Mouse (Mus musculus) liver, postnatal 0 days (tissue): ENCODE measurements at regions not wholly inside any gene's neighbourhood (a gene's known extent, or its start where the extent isn't known, plus 50 kb on each side); places are given as distances from the start of the nearest gene placed in this dataset.

ENCODE experiments used
- ATAC-seq: fragments of 200-750 bp; cut with Nextera tagmentation; 2 replicates; pipeline ENCODE4 v1.8.0; 2017; ENCODE audit warnings: mild to moderate bottlenecking, moderate library complexity
- DNase-seq: peaks from one replicate; pipeline ENCODE4 v3.0.0-alpha.2; 2016
- H3K27ac ChIP-seq: fragments of 300-500 bp; sonication (generic); 2 replicates; pipeline ENCODE4 v1.5.1; 2014; ENCODE audit warnings: antibody characterized with exemption, moderate library complexity, mild to moderate bottlenecking, low read depth
- H3K27me3 ChIP-seq: fragments of 300-500 bp; sonication (generic); 2 replicates; pipeline ENCODE4 v1.6.1; 2014; ENCODE audit warnings: low read length, control low read depth, mixed read lengths; ENCODE audit not compliant: insufficient read depth
- H3K36me3 ChIP-seq: fragments of 300-500 bp; sonication (generic); replicated peaks from 2 replicates; pipeline ENCODE4 v1.6.1; 2014; ENCODE audit warnings: mild to moderate bottlenecking, control low read depth, low read length, moderate library complexity, mixed read lengths; ENCODE audit not compliant: insufficient read depth
- H3K4me1 ChIP-seq: fragments of 300-500 bp; sonication (generic); 2 replicates; pipeline ENCODE4 v1.6.1; 2014; ENCODE audit warnings: antibody characterized with exemption, mild to moderate bottlenecking, control low read depth; ENCODE audit not compliant: insufficient read depth
- H3K4me2 ChIP-seq: fragments of 300-500 bp; sonication (generic); 2 replicates; pipeline ENCODE4 v1.6.1; 2014; ENCODE audit warnings: low read depth, mild to moderate bottlenecking, low read length, moderate library complexity, mixed read lengths
- H3K4me3 ChIP-seq: fragments of 300-500 bp; sonication (generic); 2 replicates; pipeline ENCODE4 v1.5.1; 2014; ENCODE audit warnings: low read depth, low read length
- H3K9ac ChIP-seq: fragments of 300-500 bp; sonication (generic); replicated peaks from 2 replicates; pipeline ENCODE4 v1.6.1; 2014; ENCODE audit warnings: mild to moderate bottlenecking, moderate library complexity
- H3K9me3 ChIP-seq: fragments of 300-500 bp; sonication (generic); 2 replicates; pipeline ENCODE4 v1.6.1; 2016; ENCODE audit warnings: mild to moderate bottlenecking, control low read depth, low read length, mixed read lengths
- CTCF ChIP-seq: sonication (generic); IDR thresholded peaks from 2 replicates; pipeline ENCODE4 v1.5.1; 2016; ENCODE audit warnings: antibody characterized with exemption, low read depth
- EP300 ChIP-seq: IDR thresholded peaks from 2 replicates; pipeline ENCODE4 v1.6.1; 2016; ENCODE audit warnings: antibody characterized with exemption, low read depth, mild to moderate bottlenecking
- WGBS: fragments of 180-500 bp; shearing (Covaris S2); extraction: QIAGEN DNeasy Blood & Tissue Kit; methylation state at CpG from one replicate; pipeline ENCODE4 v1.1.7; 2014; ENCODE audit not compliant: insufficient replicate concordance; 5-methylcytosine and 5-hydroxymethylcytosine counted together

DNA sequence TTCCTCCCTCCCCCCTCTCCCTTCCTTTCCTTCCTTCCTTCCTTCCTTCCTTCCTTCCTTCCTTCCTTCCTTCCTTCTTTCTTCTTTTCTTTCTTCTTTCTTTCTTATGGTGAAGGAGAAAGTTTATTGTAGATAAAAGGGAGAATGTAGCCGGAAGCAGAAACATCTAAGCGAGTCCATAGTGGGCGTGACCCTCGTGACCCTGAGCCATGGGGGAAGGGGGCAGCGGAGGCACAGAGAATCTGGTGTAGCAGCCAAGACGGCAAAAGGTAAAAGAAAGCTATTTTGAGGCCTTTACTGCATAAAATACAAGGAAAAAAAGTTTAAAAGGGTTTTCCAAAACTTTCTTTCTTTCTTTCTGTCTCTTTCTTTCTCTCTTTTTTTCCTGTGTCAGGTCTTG lies 93.5 kb upstream of the Fbxo11 start:
- Histone ChIP-seq H3K4me2 (no peak overlapping the region), H3K36me3 (no peaks in the 10 kb centered on the region), H3K4me3 (no peak overlapping the region), H3K27ac (no peak overlapping the region), H3K27me3 (no peaks in the 10 kb centered on the region), H3K9me3 (no peaks in the 10 kb centered on the region), H3K4me1 (no peaks in the 10 kb centered on the region), H3K9ac (no peak overlapping the region)
- 44% methylated on average over 6 of the region's 6 CpGs for WGBS
- no peak for DNase-seq
- no peak for ATAC-seq
- no peak for TF ChIP-seq CTCF
- no peak for TF ChIP-seq EP300

DNA sequence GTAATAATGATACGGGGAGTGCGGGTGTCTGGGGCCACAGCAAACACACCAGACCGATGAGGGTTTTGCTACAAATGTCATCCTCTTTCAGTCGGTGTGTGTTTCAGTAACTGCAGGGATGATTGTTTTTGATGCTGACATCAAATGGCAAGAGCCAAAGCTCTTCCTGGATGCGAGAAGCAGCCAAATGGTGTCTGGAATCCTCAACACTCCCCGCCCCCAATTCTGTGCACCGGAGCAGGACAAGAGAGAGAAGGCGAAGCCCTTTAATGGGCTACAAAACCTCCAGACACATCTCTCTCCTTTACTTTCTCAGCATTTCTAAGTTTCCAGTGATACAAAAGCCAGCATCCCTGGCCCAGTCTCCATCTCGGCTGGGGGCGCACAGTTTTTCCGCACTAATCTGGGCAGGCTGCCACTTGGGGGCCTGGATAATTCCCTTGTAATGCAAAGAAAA lies 94.1 kb upstream of the Fbxo11 start:
- Histone ChIP-seq H3K4me1 (no peaks in the 10 kb centered on the region), H3K4me3 (no peak overlapping the region), H3K9me3 (no peaks in the 10 kb centered on the region), H3K36me3 (no peaks in the 10 kb centered on the region), H3K27ac (no peak overlapping the region), H3K27me3 (no peaks in the 10 kb centered on the region), H3K4me2 (no peak overlapping the region), H3K9ac (no peak overlapping the region)
- no peak for DNase-seq
- ATAC-seq, result no peak
- TF ChIP-seq CTCF (no peak), EP300 (no peak)
- WGBS, result 47% methylated on average over 11 of the region's 11 CpGs

DNA sequence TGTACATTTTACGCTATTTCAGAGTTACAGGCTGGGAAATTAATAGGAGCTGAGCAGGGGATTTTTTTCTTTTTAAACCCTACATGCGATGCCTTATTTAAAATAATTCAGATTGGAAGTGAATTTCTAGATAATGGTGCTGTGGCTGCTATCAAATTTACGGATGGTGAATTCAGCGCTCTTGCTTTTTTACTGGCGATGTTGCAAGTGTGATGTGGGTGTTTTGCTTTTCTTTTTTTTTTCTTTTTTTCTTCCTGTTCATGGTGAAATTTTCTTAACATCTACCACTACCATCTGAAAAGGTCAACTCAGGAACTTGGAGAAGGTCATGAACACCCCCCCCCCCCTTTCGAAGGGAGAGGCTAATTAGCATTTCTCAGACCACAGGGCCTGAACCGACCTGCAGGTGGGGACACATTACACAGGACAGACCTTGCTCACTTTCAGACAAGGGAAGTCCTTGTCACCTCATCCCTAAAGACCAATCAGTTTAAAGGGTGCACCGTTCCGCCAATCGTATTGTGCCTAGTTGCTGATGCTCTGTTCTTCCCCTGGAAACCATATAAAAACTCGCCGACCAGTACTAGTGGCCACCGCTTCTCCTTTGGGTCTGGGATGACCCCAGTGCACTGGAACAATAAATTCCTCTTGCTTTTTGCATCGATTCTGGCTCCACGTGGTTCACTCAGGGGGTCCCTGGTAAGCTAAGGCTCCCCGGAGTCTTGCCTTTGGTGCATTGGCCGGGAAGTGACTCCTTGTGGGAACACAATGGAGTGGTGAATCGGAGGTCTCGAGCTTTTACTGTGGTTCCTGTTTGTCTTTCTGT lies 95.0 kb upstream of the Fbxo11 start:
- Histone ChIP-seq H3K9me3 (no peaks in the 10 kb centered on the region), H3K27ac (no peak overlapping the region), H3K36me3 (no peaks in the 10 kb centered on the region), H3K4me1 (no peaks in the 10 kb centered on the region), H3K4me2 (no peak overlapping the region), H3K4me3 (no peak overlapping the region), H3K27me3 (no peaks in the 10 kb centered on the region), H3K9ac (no peak overlapping the region)
- ATAC-seq (no peak), DNase-seq (no peak)
- TF ChIP-seq CTCF (no peak), EP300 (no peak)
- 58% methylated on average over 19 of the region's 19 CpGs for WGBS

DNA sequence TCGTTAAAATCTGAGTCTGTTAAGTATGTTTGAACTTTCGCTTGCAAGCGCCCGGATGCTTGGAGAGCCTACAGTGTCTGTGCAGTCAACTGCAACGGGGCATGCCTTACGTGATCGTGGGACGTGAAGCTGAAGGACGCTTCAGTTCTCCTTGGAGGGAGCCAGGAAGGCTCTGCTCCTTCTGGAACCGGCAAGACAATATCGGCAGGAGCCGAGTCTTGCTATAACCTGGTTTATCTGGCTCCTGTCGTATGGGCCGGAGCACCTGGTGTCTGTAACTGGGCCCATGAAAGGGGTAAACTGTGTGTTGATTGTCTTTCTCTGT lies 95.5 kb upstream of the Fbxo11 start:
- Histone ChIP-seq H3K36me3 (no peaks in the 10 kb centered on the region), H3K27me3 (no peaks in the 10 kb centered on the region), H3K4me1 (no peaks in the 10 kb centered on the region), H3K4me3 (no peak overlapping the region), H3K27ac (no peak overlapping the region), H3K4me2 (no peak overlapping the region), H3K9ac (no peak overlapping the region), H3K9me3 (no peaks in the 10 kb centered on the region)
- no peak for DNase-seq
- 76% methylated on average over 14 of the region's 14 CpGs for WGBS
- TF ChIP-seq EP300 (no peak), CTCF (no peak)
- ATAC-seq, result no peak

DNA sequence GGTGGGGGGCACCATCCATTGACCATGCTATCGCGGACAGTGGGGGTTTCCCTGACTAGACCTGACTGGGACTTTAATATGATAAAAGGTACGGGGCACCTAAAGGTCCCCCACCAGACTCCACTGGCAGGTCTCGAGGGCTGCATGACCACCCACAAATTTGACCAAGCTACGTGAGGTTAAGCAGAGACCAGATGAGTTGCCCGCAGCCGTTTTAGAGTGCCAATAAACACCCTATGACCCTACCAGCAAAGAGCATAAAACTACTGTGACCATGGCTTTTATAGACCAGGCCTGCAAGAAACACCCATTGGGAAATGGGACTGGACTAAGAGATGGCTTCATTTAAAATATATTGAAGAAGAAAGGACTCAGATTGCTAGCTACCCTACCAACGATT lies 96.7 kb upstream of the Fbxo11 start:
- no peak overlapping the region for H3K4me3 ChIP-seq
- 83% methylated on average over 8 of the region's 8 CpGs for WGBS
- TF ChIP-seq CTCF (no peak), EP300 (no peak)
- H3K36me3 ChIP-seq, result no peaks in the 10 kb centered on the region
- H3K9ac ChIP-seq, result no peak overlapping the region
- H3K27ac ChIP-seq, result no peak overlapping the region
- H3K4me2 ChIP-seq, result no peak overlapping the region
- no peak for ATAC-seq
- no peaks in the 10 kb centered on the region for H3K9me3 ChIP-seq
- no peak for DNase-seq
- no peaks in the 10 kb centered on the region for H3K27me3 ChIP-seq
- no peaks in the 10 kb centered on the region for H3K4me1 ChIP-seq

DNA sequence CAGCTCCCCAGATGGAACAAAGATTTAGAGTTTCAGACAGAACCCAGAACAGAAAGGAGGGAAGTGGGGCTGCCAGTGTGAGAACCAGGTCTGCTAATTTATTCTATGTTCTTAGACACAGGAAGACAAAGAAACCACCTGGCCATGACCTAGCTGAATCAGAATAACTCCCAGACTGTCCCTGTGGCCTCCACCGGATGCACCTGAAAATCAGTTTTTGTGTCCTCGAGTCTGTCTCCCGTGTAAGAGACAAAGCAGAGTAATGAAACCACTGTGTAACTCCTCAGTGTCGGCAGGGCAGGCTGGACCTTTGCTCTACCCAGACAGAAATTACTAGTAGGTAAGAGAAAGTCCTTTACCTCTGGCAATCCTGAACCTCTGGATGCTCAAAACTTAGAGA lies 99.7 kb upstream of the Fbxo11 start:
- DNase-seq, result no peak
- WGBS, result 69% methylated on average over 4 of the region's 4 CpGs
- H3K9me3 ChIP-seq, result no peaks in the 10 kb centered on the region

DNA sequence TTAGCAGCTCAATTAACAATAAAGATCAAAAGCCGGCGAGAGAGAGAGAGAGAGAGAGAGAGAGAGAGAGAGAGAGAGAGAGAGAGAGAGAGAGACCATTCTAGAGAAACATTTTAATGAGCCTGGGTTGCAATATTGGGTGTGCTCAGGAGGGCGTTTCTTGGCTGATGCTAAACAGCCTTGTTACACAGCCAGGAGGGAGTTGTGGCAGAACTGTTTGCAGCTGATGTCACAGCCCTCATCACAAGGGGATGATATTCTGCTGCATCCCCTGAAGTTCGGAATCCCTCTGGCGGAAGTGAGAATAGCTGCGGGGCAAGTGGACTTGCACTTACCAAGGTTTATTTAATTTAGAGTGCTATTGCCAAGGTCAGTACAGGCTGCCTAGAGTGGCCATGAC lies 100.7 kb upstream of the Fbxo11 start:
- Histone ChIP-seq H3K27ac (no peak overlapping the region), H3K36me3 (no peaks in the 10 kb centered on the region), H3K9me3 (no peaks in the 10 kb centered on the region), H3K4me2 (no peak overlapping the region), H3K27me3 (no peaks in the 10 kb centered on the region), H3K9ac (no peak overlapping the region), H3K4me3 (no peak overlapping the region), H3K4me1 (no peaks in the 10 kb centered on the region)
- 84% methylated on average over 6 of the region's 6 CpGs for WGBS
- TF ChIP-seq EP300, result no peak
- no peak for TF ChIP-seq CTCF
- DNase-seq (no peak), ATAC-seq (no peak)

More for the DNA sequence above, 99.7 kb upstream of the Fbxo11 start:
- no peak for ATAC-seq
- Histone ChIP-seq H3K36me3 (no peaks in the 10 kb centered on the region), H3K4me3 (no peak overlapping the region), H3K4me1 (no peaks in the 10 kb centered on the region), H3K27me3 (no peaks in the 10 kb centered on the region), H3K4me2 (no peak overlapping the region), H3K9ac (no peak overlapping the region), H3K27ac (no peak overlapping the region)
- TF ChIP-seq EP300 (no peak), CTCF (no peak)
